Mouse (Mus musculus) layer of hippocampus, postnatal 10 days (tissue): ENCODE results near the gene Slfn2. TPM values are rescaled to one million over a fixed set of nuclear protein-coding genes. Genes with fewer than 3 reads are reported as not detected.
A peak's percentile ranks its signal among the peaks of the same experiment; 100 is the strongest.

ENCODE experiments used
- DNase-seq, 2 experiments: peaks; one replicate each; pipeline ENCODE4 v3.0.0; 2021; ENCODE audit warnings: low spot score in 2 of 2
- microRNA-seq, 2 experiments: library from miRNA; unstranded; fragments of <30 nt; microRNA quantifications; one replicate each; pipeline ENCODE4 v1.2.0; 2021
- total RNA-seq, 2 experiments: library from RNA; stranded (reverse); gene quantifications; 2 replicates each; pipeline ENCODE4 v1.2.3; 2021

Gene Slfn2
- total RNA-seq, 2 experiments from 2014 or later = 0.27 to 0.64 TPM

DNA sequence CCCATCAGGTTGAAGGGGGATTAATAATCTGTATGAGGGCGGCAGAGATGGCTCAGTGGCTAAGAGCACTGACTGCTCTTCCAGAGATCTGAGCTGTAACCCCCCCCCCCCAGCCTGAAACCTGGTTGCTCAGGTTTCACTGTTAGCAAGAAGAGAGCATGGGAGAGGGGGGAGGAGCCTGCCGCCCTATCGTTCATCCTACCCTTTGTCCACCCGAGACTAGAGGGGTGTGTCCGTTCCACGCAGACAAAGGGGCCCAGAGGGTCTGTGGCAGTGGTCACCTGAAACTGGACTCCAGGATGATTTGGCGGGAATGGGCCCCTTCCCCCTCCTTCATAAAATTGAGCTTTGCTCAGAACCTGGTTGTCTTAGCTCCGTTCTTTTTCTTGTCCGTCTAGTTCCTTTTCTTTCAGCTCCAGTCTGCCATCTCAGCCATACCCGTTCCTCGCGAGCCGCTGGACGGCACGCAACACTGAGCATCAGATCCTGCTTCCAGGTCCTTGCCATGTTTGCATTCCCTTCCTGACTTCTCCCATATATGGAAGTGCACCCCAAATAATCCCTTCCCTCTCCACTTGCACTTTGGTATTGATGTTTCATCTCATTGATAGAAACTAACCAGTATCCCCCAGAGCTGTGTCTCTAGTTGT is 5.5 kb downstream of the Slfn2 start:
- no peak for DNase-seq

DNA sequence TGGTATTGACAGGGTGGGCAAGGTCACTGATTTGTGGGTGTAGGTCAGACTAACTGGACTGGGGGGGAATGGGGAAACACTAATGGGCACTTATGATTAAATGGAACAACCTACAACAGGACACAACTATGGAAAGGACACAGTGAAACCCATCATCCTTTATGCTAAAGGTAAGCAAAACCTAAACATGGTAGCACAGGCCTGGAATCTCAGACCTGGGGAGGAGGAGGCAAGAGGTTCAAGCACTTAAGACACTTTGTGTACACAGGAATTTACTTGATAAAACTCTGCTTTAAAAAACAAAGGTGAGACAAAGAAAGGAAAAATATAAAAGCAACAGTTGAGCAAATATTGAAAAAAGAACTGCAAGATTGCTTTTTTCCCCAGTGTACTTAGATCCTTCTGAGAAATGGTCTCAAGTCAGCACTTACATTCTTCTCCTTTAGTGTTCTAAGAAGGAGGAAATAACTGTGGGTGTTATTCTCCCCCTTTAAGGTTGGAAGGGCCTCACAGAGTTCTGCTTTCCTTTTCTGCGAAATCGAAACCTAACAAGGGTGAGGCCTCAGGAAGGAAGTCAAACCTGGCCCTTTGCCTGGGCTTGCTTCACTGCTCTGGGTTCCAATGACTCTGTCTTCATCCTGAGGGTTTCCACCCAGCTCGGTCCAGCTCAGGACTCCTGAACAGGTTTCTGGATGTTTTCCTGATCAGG is 13.0 kb downstream of the Slfn2 start:
- DNase-seq = no peak

DNA sequence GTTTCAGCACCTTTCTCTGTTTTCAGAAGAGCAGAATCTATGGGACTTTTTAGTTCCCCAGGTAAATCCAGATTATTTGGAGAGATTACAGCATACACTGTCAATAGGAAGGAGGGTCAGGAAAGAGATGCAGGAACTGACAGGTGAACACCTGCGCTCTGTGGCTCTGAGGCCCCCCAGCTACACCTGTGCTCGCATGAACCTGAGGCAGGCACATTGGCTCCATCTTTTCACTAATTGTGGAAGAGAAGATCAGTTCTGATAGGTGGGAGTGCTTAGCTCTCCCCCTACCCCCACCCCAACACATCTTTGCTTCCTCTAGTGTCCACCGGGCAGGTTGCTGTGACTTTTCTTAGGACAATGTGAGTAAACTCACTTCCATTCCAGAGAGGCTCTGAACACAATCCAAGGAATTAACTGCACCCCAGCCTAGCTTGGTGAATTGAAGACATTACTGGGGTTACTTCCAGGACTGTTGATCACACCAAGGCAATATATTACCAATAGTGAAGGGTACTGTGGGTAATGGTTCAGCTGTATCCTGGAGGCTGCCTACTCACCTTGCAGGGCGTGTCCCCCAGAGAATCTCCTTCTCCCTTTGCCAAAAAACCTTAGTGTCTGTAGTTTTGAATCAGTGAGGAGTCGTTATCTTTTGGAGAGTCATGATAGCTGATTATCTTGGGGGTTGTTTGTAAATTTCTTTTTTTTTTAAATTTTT is 13.7 kb downstream of the Slfn2 start:
- no peak for DNase-seq

GRCm38 (mm10) chr11:83079487-83080199 is 14.7 kb downstream of the Slfn2 start:
- DNase-seq = no peak

- DNase-seq = no peak
Measured at GRCm38 (mm10) chr11:83082741-83083473, 18.0 kb downstream of the Slfn2 start.

DNA sequence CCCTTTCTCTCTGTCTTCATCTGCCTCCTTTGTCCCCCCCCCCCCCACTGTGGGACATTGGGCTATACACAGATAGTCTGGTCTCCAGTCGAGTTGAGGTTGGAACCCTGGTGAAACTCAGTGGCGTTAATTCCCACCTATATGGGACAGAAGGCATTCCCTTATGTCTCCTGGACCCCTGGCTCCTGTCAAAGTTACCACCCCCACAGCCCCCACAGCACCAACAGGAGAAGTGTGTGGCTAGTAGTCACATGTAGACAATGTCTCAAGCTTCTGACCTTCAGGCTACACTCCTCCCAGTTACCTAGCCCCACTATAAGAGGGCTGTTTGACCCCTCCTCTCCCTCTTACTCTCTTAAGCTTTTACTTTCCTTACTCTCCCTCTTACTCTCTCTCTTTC is 19.2 kb downstream of the Slfn2 start:
- DNase-seq = no peak

- no peak for DNase-seq
Measured at GRCm38 (mm10) chr11:83084761-83085160, 19.8 kb downstream of the Slfn2 start.

DNA sequence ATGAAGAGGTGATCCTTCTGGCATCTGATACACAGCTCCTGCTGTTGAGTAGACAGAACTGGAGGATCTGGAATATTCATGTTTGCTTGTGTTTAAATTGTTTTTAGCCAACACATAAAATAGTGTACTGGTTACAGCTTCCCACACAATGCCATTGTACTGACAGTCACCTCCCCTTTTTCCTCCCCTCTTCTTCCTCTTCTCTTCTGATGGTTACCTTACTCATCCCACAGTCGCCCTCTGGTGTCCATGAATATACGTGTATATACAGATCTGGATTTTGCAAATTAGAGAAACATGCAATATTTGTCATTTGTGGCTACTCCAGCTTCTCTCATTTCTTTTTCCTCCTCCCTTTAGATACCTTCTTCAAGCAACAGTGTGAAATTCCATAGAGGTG is 50.2 kb downstream of the Slfn2 start:
- DNase-seq = peak; percentile 8 to 15

- DNase-seq = no peak
Measured at GRCm38 (mm10) chr11:83116597-83117227, 51.8 kb downstream of the Slfn2 start, which contains the start of gene Slfn1. Gene Slfn1, plus strand, starts transcription at chr11:83116849.

DNA sequence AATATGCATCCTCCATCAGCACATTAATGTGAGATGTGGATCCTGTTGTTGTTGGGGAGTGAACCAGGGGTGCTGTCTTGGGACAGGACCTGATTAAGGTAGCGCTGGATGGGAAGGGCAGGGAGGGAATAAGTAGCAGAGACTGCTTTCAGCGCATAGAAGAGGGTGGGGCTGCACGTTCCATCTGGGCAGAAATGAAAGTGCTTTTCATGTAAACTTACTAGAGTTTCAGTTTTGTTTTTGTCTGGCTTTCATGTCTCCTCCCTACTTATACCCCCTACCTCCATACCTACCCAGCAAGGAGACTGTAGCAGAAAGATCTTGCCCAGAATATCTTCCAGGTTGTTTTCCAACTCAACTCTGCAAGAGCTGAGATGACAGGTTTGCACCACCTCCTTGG is 53.1 kb downstream of the Slfn2 start:
- DNase-seq = no peak

Small RNAs within 50 kb of the gene (microRNA-seq; reads per million reads assigned to microRNA genes)
- gene Gm27598 = 0 reads per million in 2 experiments

Other genes starting within 250 kb of the Slfn2 start
- 1 to 10 TPM; 3.8 to 6.3 TPM for gene Rffl, start 193.9 kb upstream of the Slfn2 start, total RNA-seq
- gene Rad51d, start 174.5 kb upstream of the Slfn2 start, total RNA-seq = 1 to 10 TPM; 9.7 TPM
- gene Fndc8, start 173.0 kb upstream of the Slfn2 start, total RNA-seq = not detected
- 10 to 100 TPM; 29.2 to 40.7 TPM for gene Nle1, start 156.7 kb upstream of the Slfn2 start, total RNA-seq
- 1 to 10 TPM; 4.4 to 4.9 TPM for gene Unc45b, start 154.6 kb upstream of the Slfn2 start, total RNA-seq
- 1 to 10 TPM; 4.0 to 4.3 TPM for gene Slfn5, start 113.8 kb upstream of the Slfn2 start, total RNA-seq
- under 1 TPM; 0.91 to 0.98 TPM for gene Slfn9, start 73.3 kb upstream of the Slfn2 start, total RNA-seq
- gene Slfn8, start 44.3 kb upstream of the Slfn2 start, total RNA-seq = under 1 TPM; 0.23 to 0.49 TPM
- not detected for gene Slfn1, start 51.7 kb downstream of the Slfn2 start, total RNA-seq
- under 1 TPM; 0.22 to 0.23 TPM for gene Slfn4, start 110.1 kb downstream of the Slfn2 start, total RNA-seq
- under 1 TPM; 0.21 to 0.40 TPM for gene Slfn3, start 126.2 kb downstream of the Slfn2 start, total RNA-seq
- gene Slfn14, start 221.6 kb downstream of the Slfn2 start, total RNA-seq = under 1 TPM in 1 of 2 experiments, not detected in 1; 0.09 TPM
- gene Ap2b1, start 233.9 kb downstream of the Slfn2 start, total RNA-seq = 100 to 1,000 TPM; 337 to 348 TPM
- 10 to 100 TPM in 1 of 2 experiments, 1 to 10 TPM in 1; 9.2 to 11.1 TPM for gene Pex12, start 237.5 kb downstream of the Slfn2 start, total RNA-seq